Mouse (Mus musculus) liver, adult 2 months (tissue): Measurements from ENCODE around the gene Il1rapl1.

Source experiments
- CTCF ChIP-seq: fragments of 200-500 bp; IDR thresholded peaks from 2 replicates; pipeline ENCODE4 v1.5.1; 2011; ENCODE audit warnings: low read depth, low read length, control low read depth
- POLR2A ChIP-seq: fragments of 200-500 bp; IDR thresholded peaks from 2 replicates; pipeline ENCODE4 v1.6.1; 2011; ENCODE audit warnings: low read length, control low read depth; ENCODE audit not compliant: insufficient read depth; ENCODE audit errors: extremely low read depth

- TF ChIP-seq CTCF (no peak), POLR2A (no peak)
Observed at GRCm38 (mm10) chrX:87002296-87002695, 1113.1 kb downstream of the Il1rapl1 start.
